Mouse (Mus musculus) G1E (cell line): ENCODE data around the gene Lmna.

ENCODE experiments used
- CTCF ChIP-seq: IDR thresholded peaks from 2 replicates; pipeline ENCODE4 v1.5.1; 2012; ENCODE audit warnings: low read depth, low read length, inconsistent platforms, mixed read lengths
- GATA1 ChIP-seq: IDR thresholded peaks from 2 replicates; pipeline ENCODE4 v1.6.1; 2012; ENCODE audit warnings: borderline replicate concordance, low read length, inconsistent platforms, mixed read lengths
- TAL1 ChIP-seq: conservative IDR thresholded peaks from 2 replicates; pipeline ENCODE4 v1.6.1; 2012; ENCODE audit warnings: low read depth, low read length, inconsistent platforms, mixed read lengths

DNA sequence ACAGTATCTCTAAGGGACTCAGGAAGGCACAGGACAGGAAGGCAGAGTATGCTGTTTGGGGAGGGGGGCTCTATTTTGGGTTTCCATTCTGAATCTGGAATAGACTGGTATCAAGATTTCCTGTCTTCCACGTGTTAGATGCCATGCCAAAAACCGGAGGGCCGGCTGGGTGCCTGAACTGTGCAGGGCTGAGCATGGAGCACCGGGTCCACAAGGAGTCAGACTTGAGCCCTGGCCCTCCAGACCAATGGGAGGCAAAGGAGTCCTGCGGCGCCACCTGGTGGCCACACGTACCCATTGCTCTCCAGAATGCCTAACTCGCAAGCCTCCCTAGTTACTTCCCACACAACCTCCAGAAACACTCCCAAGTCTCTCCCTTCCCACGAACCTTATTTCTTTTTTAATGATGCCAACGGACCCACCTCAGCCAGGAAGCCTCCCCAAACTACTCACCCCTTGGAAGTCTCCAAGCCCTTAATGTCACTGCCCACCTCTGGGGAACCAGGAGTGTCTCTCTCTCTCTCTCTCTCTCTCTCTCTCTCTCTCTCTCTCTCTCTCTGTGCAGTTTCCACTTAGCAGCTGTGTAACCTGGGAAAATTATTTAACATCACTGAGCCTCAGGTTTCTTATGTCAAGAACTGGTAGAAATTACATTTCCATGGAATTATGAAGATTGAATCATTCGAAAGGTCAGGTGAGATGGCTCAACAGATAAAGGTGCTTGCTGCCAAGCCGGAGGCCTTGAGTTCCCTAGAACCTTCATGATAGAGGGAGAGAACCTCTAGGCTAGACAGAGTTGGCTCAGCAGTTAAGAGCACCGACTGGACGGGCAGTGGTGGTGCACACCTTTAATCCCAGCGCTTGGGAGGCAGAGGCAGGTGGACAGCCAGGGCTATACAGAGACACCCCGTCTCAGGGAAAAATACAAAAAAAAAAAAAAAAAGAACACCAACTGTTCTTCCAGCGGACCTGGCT lies 16.7 kb upstream of the Lmna start:
- TF ChIP-seq CTCF (peak; percentile 98), TAL1 (no peak), GATA1 (no peak)
